Mouse (Mus musculus) lung, adult 2 months (tissue): ENCODE data around the gene Trmt112.

Experiments used
- CTCF ChIP-seq: fragments of 200-500 bp; IDR thresholded peaks from 2 replicates; pipeline ENCODE4 v1.5.1; 2011; ENCODE audit warnings: mild to moderate bottlenecking, low read length, control low read depth; ENCODE audit not compliant: insufficient read depth
- POLR2A ChIP-seq: fragments of 200-500 bp; IDR thresholded peaks from 2 replicates; pipeline ENCODE4 v1.6.1; 2011; ENCODE audit warnings: low read depth, mild to moderate bottlenecking, control low read depth, low read length, borderline replicate concordance; ENCODE audit errors: extremely low read depth

DNA sequence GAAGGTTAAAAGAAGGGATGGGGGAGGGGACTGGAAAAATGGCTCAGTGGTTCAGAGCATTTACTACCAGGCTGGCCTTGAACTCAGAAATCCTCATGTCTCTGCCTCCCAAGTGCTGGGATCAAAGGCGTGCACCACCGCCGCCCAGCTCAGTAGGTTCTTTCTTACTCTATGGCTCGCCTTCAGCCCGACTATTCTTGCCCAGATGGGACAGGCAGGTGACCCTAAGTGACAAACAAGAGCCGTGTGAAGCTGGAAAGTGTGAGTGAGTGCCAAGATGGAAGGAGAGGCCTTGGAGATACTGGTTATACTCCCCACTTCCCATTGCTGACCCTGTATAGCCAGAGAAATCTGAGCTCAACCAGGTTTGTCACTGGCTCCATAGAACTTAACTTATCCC is 34.2 kb downstream of the Trmt112 start:
- TF ChIP-seq POLR2A (no peak), CTCF (no peak)
